Mouse (Mus musculus) cerebellum, adult 18-20 months (tissue): ENCODE results near the gene Cma2.
A peak's percentile ranks its signal among the peaks of the same experiment; 100 is the strongest.
"Not testable (repeated sequence)": the region's sequence is repeated elsewhere in the genome, so short reads cannot be mapped to it uniquely, and the experiment has no call there.

Source experiments
- DNase-seq, 2 experiments: peaks; one replicate each; pipeline ENCODE4 v3.0.0; 2021

The Cma2 gene

DNA sequence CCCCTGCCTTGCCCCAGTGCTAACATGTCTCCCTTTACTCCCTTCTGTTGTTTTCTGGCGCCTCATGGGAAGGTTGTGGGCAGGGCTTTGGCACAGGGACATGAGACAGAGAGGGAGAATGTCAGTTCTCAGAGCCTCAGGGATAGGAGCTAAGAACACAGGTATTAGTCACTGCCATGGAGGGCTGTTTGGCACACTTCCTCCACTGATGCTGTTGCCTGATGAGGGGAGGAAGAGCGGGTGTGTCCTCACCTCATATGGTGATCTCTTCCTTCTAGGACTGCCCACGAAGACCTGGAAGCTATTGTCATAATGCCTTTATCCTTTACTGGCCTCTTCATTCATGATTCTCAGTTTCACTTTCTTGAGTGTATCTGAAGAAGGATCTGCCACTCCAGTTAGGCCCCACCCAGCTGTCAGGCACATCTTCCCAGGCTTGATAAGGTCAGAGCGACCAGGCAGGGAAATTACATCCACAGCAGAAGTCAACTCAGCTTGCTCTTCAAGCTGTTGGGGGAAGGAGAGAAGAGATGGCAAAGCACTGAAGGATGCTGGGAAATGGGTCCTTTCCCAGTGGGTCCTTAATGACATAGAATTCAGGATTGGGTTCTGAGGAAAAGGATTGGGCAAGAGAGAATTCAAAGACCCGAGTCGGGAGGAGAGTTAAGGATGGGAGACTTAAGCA, at the start of gene Cma2:
Cma2 (plus strand) TSS at position 635 of the 685 bp plus-strand sequence.
- no peak for DNase-seq

DNA sequence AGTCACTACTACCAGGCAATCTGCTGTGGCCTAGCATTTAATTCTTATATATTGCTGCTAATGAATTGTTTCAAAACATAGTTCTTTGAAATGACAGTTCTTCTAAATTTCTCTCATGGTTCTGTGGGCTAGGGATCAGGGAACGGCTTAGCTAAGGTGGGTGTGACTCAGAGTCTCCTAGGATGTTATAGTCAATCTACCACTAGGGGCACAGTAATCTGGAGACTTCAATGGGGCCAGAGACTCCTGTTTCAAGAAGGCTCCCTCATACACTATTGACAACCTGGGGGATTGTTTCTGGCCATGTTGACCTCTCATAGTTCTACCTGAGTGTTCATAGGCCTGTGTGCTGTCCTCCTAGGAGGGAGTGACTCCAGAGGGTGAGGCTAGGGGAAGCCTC, 45.3 kb upstream of the Cma2 start:
- no peak for DNase-seq

DNA sequence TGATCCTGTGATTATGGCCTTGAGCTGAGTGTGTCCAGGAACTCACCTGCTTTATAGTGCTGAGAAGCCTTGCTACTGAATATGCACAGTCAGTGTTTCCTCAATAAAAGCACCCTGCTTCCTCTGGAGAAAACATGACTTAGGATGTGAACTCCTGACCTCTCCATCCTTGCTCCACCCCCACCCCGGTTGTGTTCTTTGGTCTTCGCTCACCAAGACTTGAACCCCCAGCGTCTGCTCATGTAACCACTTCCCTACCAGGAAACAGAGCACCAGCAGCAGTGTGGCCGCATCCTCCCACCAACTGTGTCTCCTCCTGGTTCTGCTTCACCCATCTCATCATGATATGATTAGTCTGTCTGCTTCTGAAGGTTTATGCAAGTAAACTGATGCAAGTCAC, 37.4 kb upstream of the Cma2 start:
- no peak for DNase-seq

DNA sequence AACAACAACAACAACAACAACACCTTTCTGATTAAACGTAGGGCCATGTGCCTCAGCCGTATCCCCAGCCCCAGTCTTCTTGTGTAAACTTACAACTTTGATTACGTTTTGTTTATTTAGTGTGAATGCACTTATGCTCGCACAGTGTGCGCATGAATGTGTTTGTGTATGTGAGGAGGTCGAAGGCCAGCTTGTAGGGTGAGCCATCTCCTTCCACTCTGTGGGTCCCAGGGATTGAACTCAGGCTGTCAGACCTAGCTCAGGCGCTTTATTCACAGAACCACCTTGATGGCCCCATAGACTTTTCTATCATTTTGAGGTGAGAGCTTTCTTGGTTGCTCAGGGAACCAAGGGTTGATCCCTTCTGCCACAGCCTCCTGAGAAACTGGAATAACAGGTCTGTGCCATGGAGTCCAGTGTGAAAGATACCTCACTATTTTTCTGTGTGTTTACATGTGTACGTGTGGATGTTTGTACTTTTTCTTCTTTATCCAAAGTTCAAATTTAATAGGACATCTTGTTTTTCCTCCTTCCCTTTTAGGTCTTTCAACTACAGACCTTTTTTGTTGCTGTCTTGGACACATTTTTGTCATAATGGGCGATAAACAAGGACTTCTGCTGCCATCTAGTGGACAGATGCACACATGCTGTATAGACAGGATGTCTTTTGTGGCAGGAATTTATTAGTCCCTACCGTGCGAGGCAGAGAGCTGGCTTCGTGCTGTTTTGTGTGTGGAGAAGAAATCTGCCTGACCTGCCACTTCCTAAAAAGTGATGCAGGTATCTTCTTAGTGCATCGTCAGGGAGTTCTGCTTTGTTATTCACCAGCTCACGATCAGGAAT, 32.3 kb upstream of the Cma2 start:
- peak; percentile 82 to 83 for DNase-seq

DNA sequence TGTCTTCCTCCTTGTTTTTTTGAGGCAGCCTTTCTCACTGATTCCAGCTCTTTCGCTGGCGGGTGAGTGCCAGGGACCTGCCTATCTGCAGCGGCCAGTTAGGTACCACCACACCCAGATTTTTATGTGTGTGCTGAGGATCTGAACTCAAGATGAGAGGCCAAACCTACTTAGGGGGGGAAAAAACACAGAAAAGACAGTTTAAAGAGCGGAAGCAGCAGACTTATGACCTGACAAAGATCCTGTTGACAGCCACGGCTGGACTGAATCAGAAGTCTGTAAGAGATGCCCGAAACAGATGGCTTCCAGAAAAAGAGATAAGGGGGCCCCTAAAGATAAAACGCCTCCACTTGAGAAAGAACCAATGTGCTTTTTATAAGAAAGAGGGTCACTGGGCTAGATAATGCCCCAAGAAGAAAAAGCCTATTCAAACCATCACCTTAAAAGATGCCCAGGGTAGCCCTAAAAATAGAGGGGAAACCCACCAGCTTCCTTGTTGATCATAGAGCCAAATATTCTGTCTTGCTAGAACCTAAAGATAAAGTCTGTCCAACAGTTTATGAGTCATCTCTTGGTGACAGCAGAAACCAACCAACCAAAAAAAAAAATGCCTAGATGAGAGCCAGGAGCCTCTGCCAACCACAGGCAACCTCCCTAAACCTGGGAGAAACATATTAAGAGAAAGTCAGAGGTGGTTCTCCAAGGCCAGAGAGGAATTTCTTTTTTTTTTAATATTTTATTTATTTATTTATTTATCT, 28.1 kb upstream of the Cma2 start:
- no peak for DNase-seq

DNA sequence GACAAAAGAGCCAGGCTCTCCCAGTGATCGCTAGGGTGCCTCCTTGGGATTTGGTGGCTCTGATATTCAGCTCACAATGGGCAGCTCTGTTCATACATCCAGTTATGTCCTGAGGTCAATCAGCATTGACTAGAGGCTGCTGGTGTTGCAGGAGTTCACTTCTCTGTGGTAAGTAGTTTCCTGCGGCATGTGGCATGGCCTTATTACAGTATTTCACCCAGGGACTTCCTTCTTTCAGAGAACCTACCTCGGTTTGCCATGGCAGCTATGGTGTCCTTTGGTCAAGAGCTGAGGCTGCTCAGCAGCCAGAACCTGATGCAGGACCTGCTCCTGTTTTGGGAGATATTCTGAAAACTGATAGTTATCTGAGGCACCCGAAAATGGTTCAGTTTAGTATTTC, 23.9 kb upstream of the Cma2 start:
- DNase-seq: no peak

DNA sequence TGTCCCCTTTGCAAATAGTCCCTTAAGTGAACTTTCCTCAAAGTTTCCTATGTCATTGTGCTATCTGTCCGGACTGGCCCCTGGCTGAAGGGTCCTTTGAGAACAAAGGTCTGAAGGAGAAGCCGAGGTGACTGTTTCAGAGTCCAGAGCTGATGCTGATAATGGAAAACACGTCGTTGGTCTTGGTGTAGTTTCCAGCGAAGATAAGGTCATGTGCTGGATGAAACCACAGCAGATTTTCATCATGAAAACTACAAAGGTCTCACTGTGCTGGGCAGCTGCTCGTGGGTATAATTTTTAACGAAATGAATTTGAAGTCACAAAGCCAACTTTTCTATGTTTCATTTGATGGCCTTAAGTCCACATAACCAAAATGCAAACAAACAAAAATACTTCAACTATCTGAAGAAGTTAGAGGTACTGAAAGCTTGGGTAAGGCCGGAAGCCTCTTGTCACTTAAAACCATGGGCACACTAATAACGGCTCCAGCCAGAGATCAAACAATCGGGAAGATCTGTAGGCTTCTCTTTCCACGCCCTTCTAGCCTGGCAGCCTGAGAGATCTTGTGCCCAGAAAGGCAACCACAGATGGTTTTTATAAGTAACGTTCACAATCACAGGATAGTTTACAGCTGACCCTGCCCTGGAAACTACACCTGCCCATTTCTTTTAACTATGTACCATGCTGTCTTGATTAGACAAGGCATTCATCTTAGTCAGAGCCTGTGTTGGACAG, 21.4 kb upstream of the Cma2 start:
- DNase-seq: no peak

DNA sequence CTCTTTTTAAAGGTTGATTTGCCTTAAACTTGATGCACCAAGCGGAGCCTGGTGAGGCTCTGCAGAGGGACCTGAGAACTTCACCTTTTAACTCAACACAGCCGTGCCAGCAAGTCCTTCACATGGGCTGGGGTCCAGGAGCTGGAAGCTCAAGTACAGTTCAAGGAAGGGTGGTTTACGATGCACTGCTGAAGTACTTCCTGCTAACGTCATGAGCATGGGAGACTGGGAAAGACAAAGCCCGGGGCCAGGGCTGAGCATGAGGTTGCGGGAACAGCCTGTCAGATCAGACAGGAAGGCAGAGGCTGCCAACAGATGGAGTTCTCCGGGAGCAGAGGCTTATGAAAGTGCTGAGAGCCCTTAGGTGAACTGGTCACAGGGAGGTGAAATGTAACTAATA, 17.2 kb upstream of the Cma2 start:
- no peak for DNase-seq

DNA sequence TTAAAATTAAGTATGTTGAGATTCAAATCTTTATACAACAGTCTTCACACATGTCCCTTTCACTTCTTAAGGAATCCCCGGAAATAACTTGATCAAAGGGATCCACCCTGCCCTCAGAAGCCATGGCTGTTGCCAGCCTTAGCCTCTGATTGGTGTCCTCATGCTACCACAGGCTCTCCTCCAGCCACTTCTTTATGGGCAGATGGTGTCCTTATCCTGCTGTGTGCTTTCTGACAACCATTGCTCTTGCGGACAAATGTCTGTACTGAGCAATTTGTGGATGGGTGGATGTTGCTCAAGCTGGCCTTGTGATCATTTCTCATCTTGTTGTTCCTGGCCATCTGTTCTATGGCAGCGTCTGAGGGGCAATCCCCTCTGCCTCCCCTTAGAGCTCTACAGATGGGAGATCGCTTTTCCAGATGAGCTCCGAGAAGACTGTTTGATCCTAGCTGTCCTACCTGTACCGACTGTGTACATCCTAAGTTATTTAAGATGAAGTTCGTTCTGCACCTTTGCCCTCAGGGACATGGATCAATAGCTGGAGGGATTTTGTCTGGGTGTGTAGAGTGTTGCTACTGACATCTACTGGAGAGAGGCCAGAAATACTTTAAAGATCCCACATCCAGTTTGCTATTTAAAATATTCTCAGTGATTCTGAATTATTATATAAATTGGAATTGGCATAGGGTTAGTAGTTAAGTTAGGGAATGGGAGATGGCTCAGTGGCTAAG, 10.5 kb upstream of the Cma2 start:
- DNase-seq: peak; percentile 16 to 32

DNA sequence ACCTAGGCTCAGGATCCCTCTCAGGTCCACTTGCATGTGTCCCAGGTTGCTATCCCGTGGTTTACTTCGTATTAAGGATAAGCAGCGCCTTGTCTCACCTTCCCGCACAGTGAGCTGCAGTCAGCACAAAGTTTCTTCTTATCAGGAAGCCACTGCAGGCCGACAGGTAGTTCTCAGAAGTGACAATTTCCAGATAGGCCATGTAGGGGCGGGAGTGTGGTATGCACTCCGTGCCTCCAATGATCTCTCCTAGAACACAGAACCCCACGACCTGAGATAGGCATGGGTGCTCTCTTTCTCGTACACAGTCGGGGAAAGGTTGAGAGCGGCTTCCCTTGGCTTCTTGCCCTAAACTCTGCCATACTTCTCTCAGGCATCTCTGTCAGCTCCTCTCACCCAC, 7.2 kb upstream of the Cma2 start:
- DNase-seq: no peak

DNA sequence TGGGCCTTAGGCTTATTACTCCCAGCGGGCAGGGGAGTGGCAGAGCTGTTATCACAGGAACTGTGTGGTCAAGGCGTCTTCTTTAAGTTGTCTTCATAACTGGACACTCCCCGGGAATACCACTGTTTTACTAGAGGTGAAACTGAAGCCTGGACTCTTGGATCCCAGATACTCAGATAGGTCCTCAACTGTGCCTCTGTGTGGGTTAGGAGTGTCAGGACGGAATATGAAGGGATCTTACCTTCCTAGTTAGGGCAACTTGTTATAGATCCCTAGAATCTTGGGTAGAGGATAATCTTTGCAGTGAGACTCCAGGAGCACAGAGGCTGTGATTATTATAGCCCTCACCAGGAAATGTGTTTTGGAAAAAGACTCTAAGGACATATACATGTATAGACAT, 6.2 kb upstream of the Cma2 start, which contains the start of gene Cma1:
Cma1 (minus strand) TSS at position 101 of the 400 bp plus-strand sequence.
- DNase-seq: no peak

DNA sequence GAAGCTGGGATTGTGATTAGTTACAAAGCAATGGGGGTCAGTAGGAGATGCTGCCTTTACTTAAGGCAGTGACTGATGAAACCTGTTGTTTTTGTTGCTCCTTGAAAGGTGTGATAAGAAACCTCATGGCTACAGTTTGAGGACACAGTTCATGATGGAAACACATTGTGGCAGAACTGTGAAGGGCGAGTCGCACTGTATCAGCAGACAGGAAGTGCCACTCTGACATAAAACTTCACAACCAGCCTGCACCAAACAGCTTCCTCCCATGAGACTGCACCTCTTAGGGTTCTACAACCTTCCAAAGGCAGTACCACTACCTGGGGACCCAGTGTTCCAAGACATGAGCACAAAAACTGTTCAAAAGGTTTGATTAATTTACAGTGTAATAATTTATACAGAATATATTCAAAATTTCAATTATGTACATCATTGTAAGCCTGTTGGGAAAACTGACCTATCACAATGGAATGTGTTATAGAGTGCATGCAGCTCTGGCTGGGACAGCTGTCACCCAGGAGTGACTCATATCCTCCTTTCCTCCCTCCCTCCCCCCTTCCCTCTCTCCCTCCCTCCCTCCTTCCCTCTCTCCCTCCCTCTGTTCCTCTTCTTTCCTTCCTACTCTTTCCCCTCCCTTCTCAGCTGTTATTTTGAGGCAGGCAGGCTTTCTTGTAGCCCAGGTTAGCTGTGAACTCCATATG, 4.4 kb upstream of the Cma2 start:
- DNase-seq: no peak

DNA sequence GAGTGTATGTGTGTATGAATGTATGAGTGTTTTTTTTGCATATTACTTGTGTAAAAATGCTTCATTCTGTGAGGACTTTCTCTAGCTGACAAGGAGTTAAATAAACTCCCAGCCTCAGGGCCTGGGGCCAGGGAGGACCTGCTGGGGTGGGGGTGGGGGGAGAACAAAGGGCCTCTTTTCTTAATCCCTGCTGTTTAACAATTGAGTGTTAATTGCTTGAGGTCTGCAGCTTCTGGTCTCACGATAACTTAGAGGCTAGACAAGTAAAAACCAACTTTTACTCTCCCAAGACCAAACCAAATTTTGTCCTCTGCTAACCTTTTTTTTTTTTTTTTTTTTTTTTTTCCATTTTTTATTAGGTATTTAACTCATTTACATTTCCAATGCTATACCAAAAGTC, 12.5 kb downstream of the Cma2 start:
- DNase-seq: no peak

DNA sequence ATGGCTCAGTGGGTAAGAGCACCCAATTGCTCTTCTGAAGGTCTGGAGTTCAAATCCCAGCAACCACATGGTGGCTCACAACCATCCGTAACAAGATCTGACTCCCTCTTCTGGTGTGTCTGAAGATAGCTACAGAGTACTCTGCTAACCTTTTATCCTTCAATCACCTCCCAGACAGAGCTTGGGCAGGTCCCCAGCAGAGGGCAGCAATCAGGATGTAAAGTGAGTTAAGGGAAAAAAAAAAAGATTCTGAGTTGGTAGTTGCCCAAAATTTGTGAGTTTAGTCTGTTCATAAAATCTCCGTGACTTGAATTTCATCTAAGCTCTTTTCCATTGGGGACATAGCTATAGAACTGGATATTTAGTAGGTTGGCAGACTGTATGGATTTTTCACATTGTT, 13.1 kb downstream of the Cma2 start:
- not testable (repeated sequence) for DNase-seq

DNA sequence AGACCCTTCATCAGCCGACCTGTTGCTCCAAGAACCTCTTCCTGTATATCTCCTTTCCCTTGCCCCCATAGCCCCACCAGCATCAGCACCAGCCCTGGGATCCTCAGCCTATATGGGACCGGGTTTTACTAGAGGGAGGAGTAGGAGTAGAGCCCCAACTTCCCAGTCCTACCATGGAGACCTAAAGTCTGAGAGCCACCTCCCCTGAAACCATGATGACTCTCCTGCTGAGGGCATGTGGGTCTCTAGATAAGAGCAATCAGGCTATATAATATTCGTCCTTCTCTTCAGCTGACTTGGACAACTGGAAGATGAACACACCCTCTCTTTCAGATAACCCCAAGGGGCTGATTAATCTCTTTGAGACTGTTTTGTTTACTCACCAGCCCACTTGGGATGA, 36.7 kb downstream of the Cma2 start:
- not testable (repeated sequence) for DNase-seq

DNA sequence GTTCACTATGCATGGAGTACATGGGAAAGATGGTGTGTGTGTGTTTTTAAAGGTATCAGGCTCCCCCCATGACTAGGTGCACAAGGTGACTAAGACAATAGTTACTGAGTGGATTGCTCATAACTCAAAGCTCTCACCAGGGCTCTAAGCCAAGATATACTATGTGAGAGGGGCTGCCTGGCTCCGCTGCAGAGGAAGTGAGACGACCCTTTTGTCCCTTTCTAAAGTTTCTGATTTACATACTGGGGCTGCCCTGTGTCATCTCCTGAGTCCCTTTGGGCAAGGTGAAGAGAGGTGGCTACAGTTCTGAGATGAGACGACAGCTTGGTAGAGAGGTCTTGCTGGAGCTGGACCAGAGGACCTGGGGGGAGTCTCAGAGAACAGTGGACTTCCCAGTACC, 62.4 kb downstream of the Cma2 start:
- DNase-seq: no peak

DNA sequence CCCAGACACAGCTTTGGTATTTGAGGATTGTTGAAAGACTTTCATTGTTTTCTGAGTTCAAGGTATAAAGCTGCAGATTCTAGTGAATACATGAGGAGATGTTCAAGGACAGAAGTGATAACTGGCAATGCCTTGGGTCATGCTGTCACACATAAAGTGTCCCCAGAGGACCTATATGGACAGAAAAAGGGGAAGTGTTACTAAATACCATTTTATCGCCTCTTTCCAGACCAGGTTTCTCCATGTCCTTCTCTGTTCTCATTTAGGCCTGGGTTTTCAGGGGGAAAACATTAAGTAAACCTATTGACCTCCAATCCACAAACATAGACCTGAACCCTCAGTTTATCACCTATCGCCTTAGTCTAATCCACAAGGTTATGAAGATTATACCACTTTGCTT, 63.1 kb downstream of the Cma2 start:
- no peak for DNase-seq

DNA sequence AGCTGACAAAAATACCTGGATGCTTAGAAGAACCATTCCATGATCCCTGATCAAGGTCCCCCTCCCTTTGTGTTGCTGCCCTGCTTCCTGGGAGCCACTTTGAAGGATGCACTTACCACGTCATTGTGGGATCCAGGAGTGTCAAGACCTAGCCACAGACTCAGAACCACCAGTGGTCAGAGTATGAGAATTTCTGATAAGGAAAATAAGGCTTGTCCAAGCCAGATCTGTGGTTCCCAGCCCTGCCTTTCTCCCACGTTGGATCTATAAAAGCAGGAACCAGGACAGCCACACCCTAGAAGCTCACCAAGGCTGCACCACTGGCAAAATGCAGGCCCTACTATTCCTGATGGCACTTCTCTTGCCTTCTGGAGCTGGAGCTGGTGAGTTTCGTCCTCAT, 66.9 kb downstream of the Cma2 start, which contains the start of gene Mcpt1:
Mcpt1 (plus strand) TSS at position 301 of the 400 bp plus-strand sequence.
- not testable (repeated sequence) for DNase-seq

DNA sequence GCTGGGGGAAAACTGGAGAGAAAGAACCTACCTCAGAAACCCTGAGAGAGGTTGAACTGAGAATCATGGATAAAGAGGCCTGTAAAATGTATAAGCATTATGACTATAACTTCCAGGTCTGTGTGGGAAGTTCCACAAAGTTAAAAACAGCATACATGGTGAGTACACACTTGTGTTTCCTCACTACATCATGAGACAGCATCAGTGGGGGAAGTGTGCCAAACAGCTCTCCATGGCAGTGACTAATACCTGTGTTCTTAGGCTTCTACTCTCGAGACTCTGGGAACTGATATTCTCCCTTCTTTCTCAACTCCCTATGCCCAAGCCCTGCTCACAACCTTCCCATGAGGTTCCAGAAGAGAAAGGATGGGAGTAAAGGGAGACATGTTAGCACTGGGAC, 68.7 kb downstream of the Cma2 start:
- no peak for DNase-seq

DNA sequence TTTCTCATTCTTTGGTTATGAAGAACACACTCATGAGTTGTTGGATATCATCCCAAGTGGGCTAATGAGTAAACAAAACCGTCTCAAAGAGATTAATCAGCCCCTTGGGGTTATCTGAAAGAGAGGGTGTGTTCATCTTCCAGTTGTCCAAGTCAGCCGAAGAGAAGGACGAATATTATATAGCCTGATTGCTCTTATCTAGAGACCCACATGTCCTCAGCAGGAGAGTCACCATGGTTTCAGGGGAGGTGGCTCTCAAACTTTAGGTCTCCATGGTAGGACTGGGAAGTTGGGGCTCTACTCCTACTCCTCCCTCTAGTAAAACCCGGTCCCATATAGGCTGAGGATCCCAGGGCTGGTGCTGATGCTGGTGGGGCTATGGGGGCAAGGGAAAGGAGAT, 70.5 kb downstream of the Cma2 start:
- not testable (repeated sequence) for DNase-seq
